Mouse (Mus musculus) embryo, embryonic 10.5 days (tissue): ENCODE measurements around the gene Islr.

Source experiments
- DNase-seq: peaks from one replicate; pipeline ENCODE4 v3.0.0-alpha.2; 2015; ENCODE audit warnings: low spot score

The Islr gene

GRCm38 (mm10) chr9:58220218-58220903 lies 16.3 kb upstream of the Islr start:
- peak; percentile 73 for DNase-seq

GRCm38 (mm10) chr9:58218539-58218938 lies 14.4 kb upstream of the Islr start:
- no peak for DNase-seq

DNA sequence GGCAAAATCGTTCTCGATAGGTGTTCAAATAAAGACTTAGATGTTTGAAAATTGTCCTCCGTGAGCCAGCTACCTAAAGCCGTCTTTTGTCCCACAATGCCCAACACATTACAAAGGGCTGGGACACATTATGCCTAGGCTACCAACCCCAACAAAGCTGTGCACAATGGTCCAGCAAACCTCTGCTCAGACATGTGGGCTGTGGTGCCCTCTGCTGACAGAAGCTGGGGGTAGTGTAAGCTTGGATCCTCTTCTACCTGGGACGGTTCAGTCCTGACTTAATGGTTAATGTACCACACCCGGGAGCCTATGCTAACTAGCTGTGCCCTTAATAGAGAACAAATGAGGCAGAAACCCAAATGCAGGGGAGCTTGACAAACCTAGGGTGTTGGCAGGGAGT lies 12.3 kb upstream of the Islr start:
- DNase-seq: peak; percentile 79

GRCm38 (mm10) chr9:58214519-58215180 lies 10.5 kb upstream of the Islr start:
- DNase-seq: peak; percentile 12

- DNase-seq: peak; percentile 44
Observed at GRCm38 (mm10) chr9:58213865-58214264, 9.8 kb upstream of the Islr start.

GRCm38 (mm10) chr9:58213377-58213776 lies 9.3 kb upstream of the Islr start:
- no peak for DNase-seq

DNA sequence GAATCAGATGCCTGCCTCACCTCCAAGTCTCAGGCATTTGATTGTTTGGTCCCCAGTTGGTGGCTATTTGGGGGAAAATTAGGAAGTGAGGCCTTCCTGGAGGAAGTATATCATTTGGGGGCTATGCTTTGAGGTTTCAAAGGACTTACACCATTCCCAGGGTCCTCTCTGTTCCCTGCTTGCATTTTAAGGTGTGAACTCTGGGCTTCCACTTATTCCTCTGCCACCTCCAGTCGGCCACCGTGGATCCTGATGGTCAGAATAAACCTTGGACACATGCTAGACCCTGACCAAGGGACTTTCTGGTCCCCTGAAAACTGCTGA lies 6.2 kb upstream of the Islr start:
- DNase-seq: no peak

GRCm38 (mm10) chr9:58209462-58210303 lies 5.6 kb upstream of the Islr start:
- no peak for DNase-seq

- DNase-seq: no peak
Observed at GRCm38 (mm10) chr9:58206013-58206412, 1.9 kb upstream of the Islr start.

DNA sequence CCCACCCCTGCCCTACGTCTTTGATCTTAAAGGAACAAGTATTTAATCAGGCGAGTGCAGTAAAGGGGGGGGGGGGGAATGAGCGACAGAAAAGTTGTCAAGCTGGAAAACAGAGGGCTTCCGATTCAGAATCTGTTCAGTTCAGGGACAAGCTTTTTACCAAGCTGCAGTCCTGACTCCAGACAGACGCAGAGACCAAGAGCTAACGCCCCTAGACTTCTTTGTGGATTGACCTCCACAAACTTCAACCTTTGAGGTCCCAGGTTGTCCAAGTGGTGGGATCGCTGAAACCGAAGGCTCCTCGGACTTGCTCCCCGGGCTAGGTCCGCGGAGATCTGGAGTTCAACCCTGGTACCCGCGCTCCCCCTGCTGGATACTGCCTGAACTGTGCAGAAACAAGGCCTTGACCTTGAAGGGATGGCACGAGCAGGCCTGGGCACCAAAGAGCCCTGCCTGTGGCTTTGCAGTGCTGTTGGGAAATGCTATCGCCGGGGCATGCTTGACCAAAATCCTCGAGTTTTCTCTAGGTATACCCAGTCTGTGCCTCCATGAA lies 418 bp upstream of the Islr start:
- peak; percentile 94 for DNase-seq

DNA sequence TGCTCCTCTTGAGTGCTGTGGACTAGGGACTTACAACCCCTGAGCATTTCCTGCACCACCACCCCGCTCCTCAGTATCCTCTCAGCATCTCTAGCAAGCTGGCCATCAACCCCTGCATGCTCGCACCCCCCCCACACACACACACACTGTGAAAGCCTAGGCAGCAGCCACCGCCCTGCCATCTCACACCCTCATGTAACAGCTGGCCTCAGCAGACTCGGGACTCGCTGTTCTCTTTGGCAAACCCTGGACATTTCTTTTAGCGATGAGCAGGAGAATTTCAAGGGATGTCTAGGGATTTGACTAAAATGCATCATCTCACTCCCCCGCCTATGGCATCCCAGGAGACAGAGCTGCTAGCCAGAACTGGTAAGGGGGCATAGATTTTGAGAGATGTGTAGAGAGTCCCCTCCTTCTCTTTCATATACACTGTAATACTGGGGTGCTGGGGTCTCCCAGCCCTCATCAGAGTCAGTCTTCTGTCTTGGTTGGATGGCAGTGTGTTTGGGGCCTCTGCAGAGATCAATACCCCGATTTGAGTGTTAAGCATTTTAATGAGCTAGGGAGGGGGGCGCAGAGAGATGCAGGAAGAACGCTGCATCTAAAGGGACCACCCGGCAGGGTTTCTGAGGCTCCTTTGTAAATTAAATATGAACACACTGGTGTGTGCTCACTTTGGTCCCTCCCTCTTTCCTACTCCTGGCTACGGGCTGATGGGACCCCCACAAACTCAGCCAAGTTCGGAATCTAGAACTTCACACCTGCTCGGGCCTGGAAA lies 1.2 kb downstream of the Islr start:
- peak; percentile 21 for DNase-seq

DNA sequence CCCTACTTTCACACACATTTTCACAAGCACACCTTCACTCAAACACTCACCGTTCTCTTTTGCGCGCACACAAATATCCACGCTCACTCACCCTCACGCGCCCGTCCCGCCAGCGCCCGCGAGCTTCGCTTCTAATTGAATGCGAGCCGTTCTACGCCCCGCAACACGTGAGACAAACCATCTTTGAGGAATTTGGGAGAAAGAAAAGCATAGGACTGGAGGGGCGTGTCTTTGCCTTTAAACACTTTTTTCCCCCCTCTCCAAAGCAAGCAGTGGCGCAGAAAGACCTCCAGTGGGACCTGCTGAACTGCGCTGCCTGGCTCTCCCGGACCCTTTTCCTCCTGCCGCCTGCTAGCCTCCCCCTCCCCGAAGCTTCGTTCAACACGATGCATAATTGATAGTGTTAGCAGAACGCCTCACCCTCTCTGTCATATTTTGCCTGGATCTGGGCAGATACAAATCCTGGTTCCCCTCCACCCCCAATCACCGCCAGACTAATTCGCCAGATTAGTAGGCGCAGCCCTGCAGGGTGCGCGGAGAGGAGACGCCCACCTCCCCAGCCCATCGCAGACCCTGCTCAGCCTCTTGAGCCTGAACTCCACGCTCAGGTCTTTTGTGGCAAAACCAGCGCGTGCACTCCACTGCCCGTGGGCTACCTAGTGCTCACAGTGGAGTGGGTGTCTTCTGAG lies 2.1 kb downstream of the Islr start:
- peak; percentile 49 for DNase-seq

- peak; percentile 14 for DNase-seq
Observed at GRCm38 (mm10) chr9:58201091-58201842, 2.8 kb downstream of the Islr start.

DNA sequence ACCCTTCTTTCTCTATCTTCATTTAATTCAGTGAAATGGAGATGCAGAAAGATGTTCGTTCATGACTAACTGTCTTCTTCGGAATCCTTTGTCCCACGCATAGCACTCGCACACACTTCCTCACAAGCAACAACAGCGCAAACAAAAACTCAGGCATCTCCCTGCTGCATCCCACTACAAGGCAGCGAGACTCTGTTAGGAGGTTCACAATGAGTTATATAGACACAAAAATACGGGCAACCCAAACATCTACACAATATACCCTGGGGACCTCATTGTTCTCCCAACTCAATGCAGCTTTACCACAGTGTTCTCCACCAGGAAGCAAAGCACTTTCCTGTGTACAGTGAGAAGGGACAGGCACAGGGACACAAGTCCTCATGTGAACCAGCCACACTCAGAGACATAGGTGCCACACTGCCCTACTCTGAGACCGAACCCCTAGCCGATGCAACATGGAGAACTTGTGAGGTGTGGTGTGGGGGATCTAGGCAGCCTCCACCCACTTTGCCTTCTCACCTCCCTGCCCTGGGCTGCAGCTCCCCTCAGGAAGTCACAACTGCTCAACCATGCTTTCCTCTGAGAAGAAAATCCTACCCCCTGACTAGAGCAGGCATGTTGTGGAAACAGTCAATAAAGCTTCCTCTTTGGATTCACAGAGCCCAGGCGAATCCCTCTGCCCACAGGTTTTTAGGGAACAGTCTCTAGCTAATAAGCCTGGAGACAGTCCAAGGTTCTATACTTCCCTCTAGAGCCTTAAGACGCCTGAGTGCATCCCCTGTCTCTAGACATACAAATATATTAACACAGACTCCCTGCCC lies 3.6 kb downstream of the Islr start:
- peak; percentile 22 for DNase-seq

DNA sequence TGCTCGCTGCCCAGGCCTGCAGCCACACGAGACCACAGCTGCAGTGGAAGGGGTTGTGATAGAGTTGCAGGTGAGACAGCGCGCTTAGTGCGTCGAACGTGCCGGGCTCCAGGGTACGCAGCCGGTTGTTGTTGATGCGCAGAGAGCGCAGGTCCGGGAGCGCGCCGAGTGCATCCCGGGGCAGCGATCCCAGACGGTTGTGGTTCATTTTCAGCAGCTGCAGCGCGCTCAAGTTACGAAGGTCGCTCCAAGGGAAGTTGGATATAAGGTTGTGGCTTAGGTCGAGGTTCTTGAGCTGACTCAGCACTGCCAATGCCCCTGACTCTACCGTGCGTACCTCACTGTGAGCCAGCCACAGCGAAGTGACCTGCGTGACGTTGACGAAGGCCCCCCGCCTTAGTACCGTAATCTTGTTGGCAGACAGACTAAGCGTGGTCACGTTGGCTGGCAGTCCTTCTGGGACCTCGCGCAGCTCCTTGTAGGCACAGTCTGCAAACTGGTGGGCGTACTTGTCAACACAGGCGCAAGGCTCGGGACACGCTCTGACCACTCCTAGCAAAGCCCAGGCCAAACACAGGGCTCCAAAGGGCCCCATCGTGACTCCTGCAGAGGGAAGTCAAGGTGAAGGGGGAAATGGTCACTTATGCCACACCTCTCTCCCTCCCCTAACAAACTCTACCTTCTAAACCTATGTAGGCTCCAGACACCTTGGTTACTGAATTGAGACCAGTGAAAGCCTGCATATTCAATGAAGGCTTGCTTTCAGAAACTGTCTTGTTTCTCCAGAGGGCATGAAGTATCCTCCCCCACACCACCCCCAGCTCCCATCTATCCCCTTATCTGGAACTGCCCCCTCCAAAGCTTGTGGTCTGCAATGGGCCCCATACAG lies 4.5 kb downstream of the Islr start:
- peak; percentile 40 for DNase-seq

- peak; percentile 6 for DNase-seq
Observed at GRCm38 (mm10) chr9:58198801-58199371, 5.2 kb downstream of the Islr start.

GRCm38 (mm10) chr9:58197781-58198701 lies 6.1 kb downstream of the Islr start:
- DNase-seq: peak; percentile 66
